ENCODE assay signal across 8 mouse cellular contexts in genomic region chr19:3669100-3669499, GRCm38 (mm10). TPM values are rescaled to one million over a fixed set of nuclear protein-coding genes. Genes with fewer than 3 reads are reported as not detected.
DNase-seq lines count a peak whose midpoint lies in the region; ATAC-seq lines count a peak whose summit lies in the region.

No protein-coding gene starts in this region.

- DNase-seq in forebrain, embryonic 10.5 days (ENCODE audit: extremely low spot score, low spot score) = no peak
- DNase-seq in T-cell, adult 2 months (ENCODE audit: low spot score) = peak; percentile 80
- DNase-seq in limb, embryonic 10.5 days (ENCODE audit: low spot score) = no peak
- peak; percentile 34 to 37 for DNase-seq in natural killer cell, adult 2 months (ENCODE audit: low spot score in 2 of 2)
- no peak for DNase-seq in right cerebral cortex, postnatal 4 days
- no peak for DNase-seq in spleen, postnatal 14 days (ENCODE audit: low spot score in 2 of 2)

- no peak for ATAC-seq in forebrain, embryonic 15.5 days (replicated peaks)
- no peak for ATAC-seq in heart, embryonic 14.5 days (ENCODE audit: insufficient number of reproducible peaks, insufficient read depth, low FRiP score, low read depth)

- WGBS in forebrain, embryonic 10.5 days = 53% methylated on average over 13 of the region's 13 CpGs
- WGBS in forebrain, embryonic 15.5 days = 50% methylated on average over 13 of the region's 13 CpGs
- 50% methylated on average over 13 of the region's 13 CpGs for WGBS in heart, embryonic 14.5 days
- WGBS in limb, embryonic 10.5 days = 75% methylated on average over 13 of the region's 13 CpGs

- no peaks in the 10 kb centered on the region for H3K27me3 ChIP-seq in forebrain, embryonic 10.5 days (ENCODE audit: poor library complexity, severe bottlenecking)
- H3K27me3 ChIP-seq in forebrain, embryonic 15.5 days = no peaks in the 10 kb centered on the region
- H3K27me3 ChIP-seq in heart, embryonic 14.5 days (ENCODE audit: control insufficient read depth, insufficient read depth, low read length) = no peaks in the 10 kb centered on the region
- no peaks in the 10 kb centered on the region for H3K27me3 ChIP-seq in limb, embryonic 10.5 days (ENCODE audit: low read depth, poor library complexity, severe bottlenecking)

- H3K27ac ChIP-seq in forebrain, embryonic 10.5 days = peak overlapping the region; percentile 66
- no peak overlapping the region; the same call in 1 of the 2 replicates for H3K27ac ChIP-seq in forebrain, embryonic 15.5 days (replicated peaks)
- peak overlapping the region; percentile 50 to 69; a peak in 3 of 4 replicates for H3K27ac ChIP-seq in heart, embryonic 14.5 days (replicated peaks in 1 of 2; ENCODE audit: control insufficient read depth in 1 of 2, insufficient read depth in 1 of 2, low read depth in 2 of 2, low read length in 2 of 2)
- peak overlapping the region; percentile 69 for H3K27ac ChIP-seq in limb, embryonic 10.5 days

- H3K4me2 ChIP-seq in forebrain, embryonic 15.5 days (replicated peaks) = no peak overlapping the region
- peak overlapping the region; percentile 4; the same call in 1 of the 2 replicates for H3K4me2 ChIP-seq in heart, embryonic 14.5 days (ENCODE audit: low read length)

- no peak overlapping the region for H3K4me3 ChIP-seq in forebrain, embryonic 10.5 days
- H3K4me3 ChIP-seq in forebrain, embryonic 15.5 days = no peak overlapping the region
- no peak overlapping the region for H3K4me3 ChIP-seq in heart, embryonic 14.5 days (ENCODE audit: control insufficient read depth in 1 of 2, insufficient read depth in 1 of 2, low read depth in 1 of 2, low read length in 2 of 2)
- no peak overlapping the region for H3K4me3 ChIP-seq in limb, embryonic 10.5 days

- H3K9ac ChIP-seq in forebrain, embryonic 15.5 days (replicated peaks) = no peak overlapping the region
- H3K9ac ChIP-seq in heart, embryonic 14.5 days (ENCODE audit: low read length) = no peak overlapping the region

- peaks cover 44% of the 10 kb centered on the region for H3K4me1 ChIP-seq in forebrain, embryonic 10.5 days
- peaks cover 14% of the 10 kb centered on the region for H3K4me1 ChIP-seq in forebrain, embryonic 15.5 days
- peaks cover 35 to 51% of the 10 kb centered on the region in 2 experiments for H3K4me1 ChIP-seq in heart, embryonic 14.5 days (ENCODE audit: control insufficient read depth in 2 of 2, insufficient read depth in 2 of 2, low read length in 2 of 2)
- H3K4me1 ChIP-seq in limb, embryonic 10.5 days = peaks cover 64% of the 10 kb centered on the region

- peaks cover 30% of the 10 kb centered on the region for H3K36me3 ChIP-seq in forebrain, embryonic 10.5 days (replicated peaks)
- H3K36me3 ChIP-seq in forebrain, embryonic 15.5 days = no peaks in the 10 kb centered on the region
- no peaks in the 10 kb centered on the region; the same call in 1 of the 2 replicates for H3K36me3 ChIP-seq in heart, embryonic 14.5 days (ENCODE audit: control insufficient read depth, insufficient read depth, low read length)
- H3K36me3 ChIP-seq in limb, embryonic 10.5 days = peaks cover 42% of the 10 kb centered on the region

- peaks cover 23% of the 10 kb centered on the region for H3K9me3 ChIP-seq in forebrain, embryonic 10.5 days
- no peaks in the 10 kb centered on the region for H3K9me3 ChIP-seq in forebrain, embryonic 15.5 days
- H3K9me3 ChIP-seq in heart, embryonic 14.5 days (ENCODE audit: control insufficient read depth, low read length) = 0 out of 2 replicates have a peak, but pooled peaks cover 5% of the 10 kb centered on the region
- H3K9me3 ChIP-seq in limb, embryonic 10.5 days (replicated peaks) = peaks cover 2% of the 10 kb centered on the region; the same call in 1 of the 2 replicates

RNA-seq across cellular contexts. Expression of gene Lrp5, which starts 17.3 kb away (rescaled TPM):
- 3.6 and 3.9 TPM in 2 replicates for polyA plus RNA-seq in forebrain, embryonic 10.5 days (2016; fragmentation: Nextera tagmentation; extraction: Ambion mirVana)
- polyA plus RNA-seq in forebrain, embryonic 15.5 days (2015; fragmentation: Nextera tagmentation; extraction: Ambion mirVana) = 2.3 TPM in 2 replicates
- polyA plus RNA-seq in heart, embryonic 14.5 days (2014; fragmentation: Nextera tagmentation; extraction: Ambion mirVana) = 4.1 and 5.0 TPM in 2 replicates
- polyA plus RNA-seq in limb, embryonic 10.5 days (2016; fragmentation: Nextera tagmentation; extraction: Ambion mirVana) = 6.6 and 8.2 TPM in 2 replicates

RNA-seq across cellular contexts. Expression of gene 1810055G02Rik, which starts 39.0 kb away (rescaled TPM):
- polyA plus RNA-seq in forebrain, embryonic 10.5 days (2016; fragmentation: Nextera tagmentation; extraction: Ambion mirVana) = 44.9 and 47.7 TPM in 2 replicates
- 31.3 and 35.1 TPM in 2 replicates for polyA plus RNA-seq in forebrain, embryonic 15.5 days (2015; fragmentation: Nextera tagmentation; extraction: Ambion mirVana)
- polyA plus RNA-seq in heart, embryonic 14.5 days (2014; fragmentation: Nextera tagmentation; extraction: Ambion mirVana) = 18.0 and 18.2 TPM in 2 replicates
- polyA plus RNA-seq in limb, embryonic 10.5 days (2016; fragmentation: Nextera tagmentation; extraction: Ambion mirVana) = 43.8 and 47.2 TPM in 2 replicates

Comparison
In these comparisons a context has a peak if more than half of its experiments do, and no peak if none do; other contexts are left out.
1. DNase-seq: peak in T-cell, adult 2 months (single experiment) and natural killer cell, adult 2 months (2 of 2); none in forebrain, embryonic 10.5 days (single experiment), limb, embryonic 10.5 days (single experiment), right cerebral cortex, postnatal 4 days (single experiment) and spleen, postnatal 14 days (0 of 2).